Mouse (Mus musculus) forelimb bud, embryonic 11.5 days (tissue): ENCODE results near the gene Gngt2.
"Not testable (repeated sequence)": the region's sequence is repeated elsewhere in the genome, so short reads cannot be mapped to it uniquely, and the experiment has no call there.

Source experiments
- DNase-seq: peaks from one replicate; pipeline ENCODE4 v3.0.0-alpha.2; 2012; ENCODE audit warnings: low read depth, low spot score

Gene Gngt2

GRCm38 (mm10) chr11:95840694-95841497 lies 3.9 kb downstream of the Gngt2 start:
- DNase-seq, result no peak

- no peak for DNase-seq
Measured at GRCm38 (mm10) chr11:95841498-95841830, 4.4 kb downstream of the Gngt2 start.

GRCm38 (mm10) chr11:95842074-95842681 lies 5.2 kb downstream of the Gngt2 start, which contains the start of gene Abi3:
Gene Abi3 (minus strand): TSS chr11:95842476.
- no peak for DNase-seq

GRCm38 (mm10) chr11:95842953-95843352 lies 5.9 kb downstream of the Gngt2 start:
- DNase-seq, result no peak

- no peak for DNase-seq
Measured at GRCm38 (mm10) chr11:95843421-95843950, 6.5 kb downstream of the Gngt2 start.

- DNase-seq, result no peak
Measured at GRCm38 (mm10) chr11:95844935-95845334, 7.9 kb downstream of the Gngt2 start.

- DNase-seq, result no peak
Measured at GRCm38 (mm10) chr11:95850898-95851297, 13.9 kb downstream of the Gngt2 start.

- DNase-seq, result no peak
Measured at GRCm38 (mm10) chr11:95853684-95854083, 16.7 kb downstream of the Gngt2 start.

- DNase-seq, result no peak
Measured at GRCm38 (mm10) chr11:95857306-95857705, 20.3 kb downstream of the Gngt2 start.

GRCm38 (mm10) chr11:95857716-95858527 lies 20.9 kb downstream of the Gngt2 start:
- no peak for DNase-seq

GRCm38 (mm10) chr11:95858528-95859467 lies 21.8 kb downstream of the Gngt2 start:
- DNase-seq, result peak; percentile 97

- DNase-seq, result peak; percentile 78
Measured at GRCm38 (mm10) chr11:95859468-95859855, 22.4 kb downstream of the Gngt2 start.

GRCm38 (mm10) chr11:95860071-95860490 lies 23.1 kb downstream of the Gngt2 start:
- no peak for DNase-seq

- no peak for DNase-seq
Measured at GRCm38 (mm10) chr11:95861397-95861796, 24.4 kb downstream of the Gngt2 start.

- no peak for DNase-seq
Measured at GRCm38 (mm10) chr11:95869442-95869841, 32.4 kb downstream of the Gngt2 start.

- no peak for DNase-seq
Measured at GRCm38 (mm10) chr11:95869918-95870470, 33.0 kb downstream of the Gngt2 start.

GRCm38 (mm10) chr11:95875804-95876203 lies 38.8 kb downstream of the Gngt2 start:
- no peak for DNase-seq

- peak; percentile 75 for DNase-seq
Measured at GRCm38 (mm10) chr11:95876296-95876695, 39.3 kb downstream of the Gngt2 start.

- DNase-seq, result not testable (repeated sequence)
Measured at GRCm38 (mm10) chr11:95879861-95880260, 42.8 kb downstream of the Gngt2 start.

GRCm38 (mm10) chr11:95890462-95891051 lies 53.5 kb downstream of the Gngt2 start:
- no peak for DNase-seq
